Mouse (Mus musculus) layer of hippocampus, adult 8-10 months (tissue): Measurements from ENCODE around the gene Me1. TPM values are rescaled to one million over a fixed set of nuclear protein-coding genes. Genes with fewer than 3 reads are reported as not detected.

ENCODE experiments used
- DNase-seq, 2 experiments: peaks; one replicate each; pipeline ENCODE4 v3.0.0; 2022; ENCODE audit warnings: low spot score in 2 of 2
- total RNA-seq, 4 experiments: library from RNA; stranded (reverse); gene quantifications; 2 replicates each; pipeline ENCODE4 v1.2.4; 2022

The Me1 gene
- total RNA-seq, 4 experiments from 2014 or later = 65.8 to 71.6 (median 68.2) TPM

GRCm38 (mm10) chr9:86708921-86709320 is 13.2 kb upstream of the Me1 start:
- no peak for DNase-seq

DNA sequence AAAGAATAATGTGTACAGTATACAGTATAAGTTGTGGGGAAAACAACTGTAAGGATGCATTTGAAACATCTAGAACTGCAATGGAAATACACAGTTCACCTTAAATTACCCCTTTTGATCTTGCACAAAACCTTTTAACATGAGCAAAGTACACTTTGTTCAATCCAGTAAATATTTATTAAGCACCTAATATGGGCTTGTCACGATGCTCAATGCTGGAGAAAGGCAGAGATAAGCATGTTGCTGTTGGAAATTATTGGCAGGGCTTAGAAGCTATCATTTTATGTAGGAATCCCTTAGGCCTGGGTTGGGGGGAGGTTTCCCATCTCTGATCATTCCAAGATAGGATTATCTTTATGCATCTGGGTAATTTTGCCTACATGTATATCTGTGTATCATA is 11.7 kb upstream of the Me1 start:
- DNase-seq = no peak

DNA sequence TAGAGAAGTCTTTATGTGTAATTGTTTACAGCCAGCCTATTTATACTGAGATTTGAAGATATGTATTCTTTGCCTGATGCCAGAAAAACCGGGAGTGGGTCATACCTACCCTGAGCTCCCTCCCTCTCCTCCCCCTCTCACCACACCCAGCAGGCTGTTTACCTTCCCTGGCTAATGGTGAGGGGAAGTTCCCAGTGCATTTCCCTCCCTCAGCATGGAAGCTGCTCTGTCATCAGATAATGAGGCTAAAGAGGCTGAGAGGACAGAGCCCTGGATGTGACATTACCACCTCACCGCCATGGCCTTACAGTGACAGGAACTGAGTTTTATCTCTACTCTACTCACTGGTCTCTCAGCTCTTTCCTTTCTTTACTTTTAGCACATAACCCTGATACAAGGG is 6.1 kb upstream of the Me1 start:
- no peak for DNase-seq

- DNase-seq = no peak
These were observed 5.5 kb upstream of the Me1 start for GRCm38 (mm10) chr9:86701264-86701663.

- DNase-seq = peak in 1 of 2 experiments; percentile 21
These were observed 445 bp downstream of the Me1 start for GRCm38 (mm10) chr9:86695199-86695817.

DNA sequence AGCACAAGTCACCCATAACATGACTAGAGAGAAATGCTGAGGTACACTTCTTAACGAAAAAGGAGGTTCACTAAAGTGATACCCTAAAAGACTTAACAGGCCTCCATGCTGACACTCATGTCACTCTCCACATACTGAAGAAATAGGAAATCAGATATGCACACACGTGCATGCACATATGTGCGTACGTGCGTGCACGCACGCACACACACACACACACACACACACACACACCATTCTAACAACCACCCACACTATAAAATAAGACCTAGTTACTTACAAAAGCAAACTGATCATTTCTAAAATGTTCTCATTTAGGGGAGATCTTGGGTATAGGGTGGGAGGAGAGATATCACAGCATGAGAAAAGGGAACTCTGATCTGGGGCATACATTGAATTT is 1.1 kb downstream of the Me1 start:
- no peak for DNase-seq

DNA sequence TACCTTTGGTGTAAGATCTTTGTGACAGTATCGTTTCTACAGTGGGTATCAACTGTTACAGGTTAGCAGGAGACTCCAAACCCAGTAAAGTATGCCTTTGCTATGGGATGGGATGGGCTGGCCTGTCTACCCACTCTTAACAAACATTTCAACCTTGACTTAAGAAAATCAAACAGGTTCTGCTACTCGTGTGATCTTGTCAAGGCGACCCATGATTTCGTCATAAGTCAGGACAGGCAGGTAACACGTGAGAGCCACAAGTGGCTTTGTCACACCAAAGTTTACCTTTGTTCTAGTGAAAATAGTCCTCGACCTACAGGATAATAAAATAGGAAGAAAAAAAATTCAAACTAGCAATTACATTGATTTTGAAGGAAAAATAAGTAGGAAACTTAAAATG is 1.8 kb downstream of the Me1 start:
- no peak for DNase-seq

DNA sequence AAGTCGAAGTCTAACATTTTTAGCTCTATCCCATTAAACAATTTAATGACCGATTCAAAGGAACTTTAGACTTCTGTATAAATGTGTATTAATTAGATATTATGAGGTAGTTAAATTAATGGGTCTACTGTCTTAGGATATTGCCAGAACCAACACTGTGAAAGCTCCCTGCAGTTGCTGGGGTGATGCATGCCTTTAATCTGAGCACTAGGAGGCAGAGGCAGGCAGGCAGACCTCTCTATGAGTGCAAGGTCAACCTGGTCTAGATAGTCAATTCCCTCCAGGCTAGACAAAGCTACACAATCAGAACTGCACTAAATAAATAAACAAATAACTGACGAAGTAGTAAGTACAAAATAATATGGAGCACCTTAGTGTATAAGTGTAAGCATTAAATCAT is 3.1 kb downstream of the Me1 start:
- no peak for DNase-seq

DNA sequence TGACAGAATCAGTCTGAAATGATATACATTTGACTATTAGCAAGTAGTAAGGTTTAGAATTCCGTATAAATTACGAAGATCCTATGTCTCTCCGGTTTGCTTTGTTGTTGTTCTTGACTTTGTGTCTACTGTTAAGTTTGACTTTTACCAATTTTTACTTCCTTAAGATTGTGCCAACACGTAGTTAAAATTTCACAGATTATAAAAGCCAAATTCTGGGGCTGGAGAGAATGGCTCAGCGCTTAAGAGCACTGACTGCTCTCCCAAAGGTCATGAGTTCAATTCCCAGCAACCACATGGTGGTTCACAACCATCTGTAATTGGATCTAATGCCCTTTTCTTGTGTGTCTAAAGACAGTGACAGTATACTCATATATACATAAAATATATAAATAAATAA is 3.5 kb downstream of the Me1 start:
- DNase-seq = no peak

GRCm38 (mm10) chr9:86691101-86691500 is 4.7 kb downstream of the Me1 start:
- DNase-seq = no peak

DNA sequence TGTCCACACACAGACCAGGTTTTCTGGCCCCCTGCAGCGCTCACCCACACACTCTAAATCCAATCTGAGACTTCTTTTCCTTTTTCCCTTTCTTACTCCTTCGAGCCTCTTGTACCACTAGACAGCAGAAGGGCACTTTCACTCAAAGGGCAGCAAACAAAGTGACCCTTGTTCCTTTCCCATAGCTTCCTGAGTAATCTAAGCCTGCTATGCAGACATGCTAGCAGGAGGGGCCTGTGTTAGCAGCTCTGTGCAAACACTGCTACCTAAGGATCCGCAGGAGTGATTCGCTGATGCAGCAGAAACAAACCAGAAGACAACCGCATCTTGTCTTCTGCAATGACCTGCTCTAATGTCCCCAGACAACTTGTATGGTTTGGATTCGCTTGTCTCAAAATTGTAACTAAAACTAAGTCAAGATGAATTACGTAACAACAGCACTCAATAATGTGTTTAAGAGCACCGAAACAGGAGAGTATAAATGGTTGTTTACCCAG is 12.0 kb downstream of the Me1 start:
- no peak for DNase-seq

- no peak for DNase-seq
These were observed 12.9 kb downstream of the Me1 start for GRCm38 (mm10) chr9:86682844-86683243.

GRCm38 (mm10) chr9:86682278-86682677 is 13.5 kb downstream of the Me1 start:
- no peak for DNase-seq

DNA sequence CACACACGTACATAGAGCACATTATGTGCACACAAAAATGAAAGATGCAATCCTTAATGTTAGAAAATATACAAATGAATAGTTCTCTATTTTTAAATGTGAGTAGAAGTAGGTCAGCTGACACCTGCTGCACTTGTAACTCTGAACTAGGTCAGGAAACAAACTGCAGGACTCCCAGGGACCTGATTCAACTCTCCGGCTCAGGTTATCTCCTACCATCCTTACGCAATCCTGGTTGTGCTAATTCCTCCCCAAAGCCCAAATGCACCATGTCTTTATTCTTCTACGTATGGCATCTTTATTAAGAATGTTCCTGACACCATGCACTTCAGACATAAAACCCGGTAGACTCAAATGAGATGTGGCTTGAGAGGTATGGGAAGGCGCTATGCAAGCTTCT is 15.3 kb downstream of the Me1 start:
- DNase-seq = no peak

GRCm38 (mm10) chr9:86679843-86680417 is 15.8 kb downstream of the Me1 start:
- no peak for DNase-seq

DNA sequence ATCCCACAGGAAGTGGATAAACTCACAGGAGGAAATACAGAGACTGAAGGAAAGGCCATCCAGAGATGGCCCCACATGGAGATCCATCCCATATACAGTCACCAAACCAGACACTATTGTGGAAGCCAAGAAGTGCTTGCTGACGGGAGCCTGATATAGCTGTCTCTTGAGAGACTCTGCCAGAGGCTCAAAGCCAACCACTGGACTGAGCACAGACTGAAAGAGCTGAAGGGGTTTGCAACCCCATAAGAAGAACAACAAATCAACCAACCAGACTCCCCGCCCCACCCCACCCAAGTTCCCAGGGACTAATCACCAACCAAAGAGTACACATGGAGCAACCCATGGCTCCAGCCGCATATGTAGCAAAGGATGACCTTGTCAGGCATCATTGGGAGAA is 19.5 kb downstream of the Me1 start:
- DNase-seq = no peak

DNA sequence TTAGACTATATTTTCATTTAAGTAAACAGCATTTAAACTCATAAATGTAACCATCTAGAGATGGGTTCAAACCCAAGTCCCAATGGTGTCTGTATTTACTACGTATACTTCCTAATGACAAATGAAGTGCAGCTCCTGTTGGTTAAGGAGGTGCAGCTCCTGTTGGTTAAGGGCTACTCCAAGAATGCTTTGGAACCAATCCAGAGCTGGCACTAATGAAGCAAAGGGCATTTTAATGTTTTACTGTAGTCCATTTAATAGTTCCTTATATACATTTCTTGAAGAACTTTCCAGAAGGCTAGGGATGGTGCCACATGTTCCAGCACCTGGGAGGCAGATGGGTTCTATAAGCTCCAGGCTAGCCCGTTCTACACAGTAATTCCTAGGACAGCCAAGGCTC is 20.3 kb downstream of the Me1 start:
- DNase-seq = no peak

- no peak for DNase-seq
These were observed 22.8 kb downstream of the Me1 start for GRCm38 (mm10) chr9:86672907-86673472.

DNA sequence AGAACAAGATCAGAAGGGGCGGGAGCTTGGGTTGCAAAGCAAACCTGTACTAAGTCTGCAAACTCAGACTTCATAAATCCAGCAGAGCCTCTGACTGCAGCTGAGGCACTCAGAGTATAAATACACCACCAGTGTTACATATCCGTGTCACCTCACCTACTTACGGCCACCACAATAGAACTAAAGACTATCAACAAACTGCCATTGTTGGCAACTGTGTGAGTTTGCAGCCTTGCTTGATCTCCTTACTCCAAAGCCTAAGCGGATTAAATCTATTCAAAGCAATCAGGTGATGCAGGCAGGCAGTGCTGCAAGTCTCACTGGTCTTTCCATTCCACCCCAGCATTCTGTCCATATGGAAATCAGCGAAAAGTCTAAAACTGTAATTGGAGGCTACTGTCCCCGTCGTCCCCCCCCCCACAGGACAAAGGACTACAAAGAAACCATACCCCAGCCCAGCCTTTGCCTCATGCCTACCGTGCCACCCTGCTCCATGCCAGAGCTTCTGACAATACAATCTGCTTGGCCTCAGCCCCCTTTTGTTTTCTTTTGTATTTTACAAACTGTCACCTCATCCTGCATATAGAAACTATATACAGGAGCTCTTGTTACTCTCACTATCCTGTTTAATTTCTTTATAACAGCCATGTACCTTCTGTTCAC is 27.0 kb downstream of the Me1 start:
- no peak for DNase-seq

DNA sequence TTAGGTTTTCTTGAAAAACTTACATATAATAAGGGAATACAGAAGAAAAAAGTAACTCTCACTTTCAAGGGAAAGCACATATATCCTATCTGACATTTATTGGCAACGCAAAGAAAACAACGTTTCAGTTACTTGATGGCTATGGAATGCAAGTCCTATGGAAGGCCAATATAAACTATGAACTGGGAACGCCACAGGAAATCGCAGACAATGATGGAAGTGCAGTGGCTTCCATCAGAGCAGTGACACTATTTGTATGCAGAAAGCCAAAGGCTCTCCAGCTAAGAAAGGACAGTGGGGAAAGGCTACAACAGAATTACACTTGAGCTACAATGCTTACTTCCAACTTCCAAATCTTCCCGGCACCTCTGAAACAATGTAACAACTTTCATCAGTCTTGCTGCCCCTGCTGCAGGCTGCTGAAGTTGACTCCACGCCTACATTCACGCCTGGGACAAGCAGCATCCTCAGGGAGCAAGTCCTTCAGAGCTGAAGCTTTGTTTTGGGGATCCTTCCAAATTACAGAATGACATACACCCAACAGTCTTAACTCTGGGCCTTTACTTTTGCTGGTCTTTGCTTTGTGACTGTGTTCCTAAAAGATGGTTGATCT is 28.5 kb downstream of the Me1 start:
- DNase-seq = no peak

- no peak for DNase-seq
These were observed 34.1 kb downstream of the Me1 start for GRCm38 (mm10) chr9:86661679-86662078.

DNA sequence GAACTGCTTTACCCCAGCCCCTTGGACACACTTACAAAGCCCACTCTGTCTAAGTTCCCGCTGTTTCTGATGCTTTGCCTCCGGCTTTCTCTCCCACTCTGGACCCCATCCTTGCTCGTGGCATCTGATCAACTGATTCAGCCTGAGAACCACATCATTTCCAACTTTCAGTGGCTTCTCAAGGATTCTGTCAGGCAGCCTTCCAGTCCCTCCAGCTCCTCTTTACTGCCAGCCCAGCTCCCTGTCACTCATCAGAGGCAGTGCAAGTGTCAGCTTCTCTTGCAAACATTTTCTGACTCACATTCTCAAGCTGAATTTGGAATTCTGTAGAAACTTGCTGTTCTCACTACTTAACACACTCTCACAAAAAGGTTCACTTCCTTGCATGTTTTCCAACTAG is 34.5 kb downstream of the Me1 start:
- DNase-seq = no peak
